Mouse (Mus musculus) gastrocnemius, postnatal 10 days (tissue): Measurements from ENCODE around the gene Kcnc4. TPM values are rescaled to one million over a fixed set of nuclear protein-coding genes. Genes with fewer than 3 reads are reported as not detected.

ENCODE experiments used
- DNase-seq: peaks from one replicate; pipeline ENCODE4 v3.0.0; 2021; ENCODE audit warnings: mixed read lengths
- long read RNA-seq, 2 experiments: library from polyadenylated mRNA; stranded (forward); transcript quantifications; one replicate each; pipeline ENCODE4 v2.0.0; 2021
- total RNA-seq, 2 experiments: library from RNA; stranded (reverse); gene quantifications; 2 replicates each; pipeline ENCODE4 v1.2.3; 2021

The Kcnc4 gene
- 10 to 100 TPM; 53.2 to 59.6 TPM for total RNA-seq
- long read RNA-seq, experiment 1, transcript Kcnc4-201 (4 exons, 3,667 nt) = major isoform, 87 of 157 reads
- long read RNA-seq, experiment 1, partial matches to known transcripts = 8 of 157 reads
- long read RNA-seq, experiment 1, other reads (novel, unspliced or antisense) = 62 of 157 reads
- long read RNA-seq, experiment 2, transcript Kcnc4-201 (4 exons, 3,667 nt) = major isoform, 48 of 90 reads
- long read RNA-seq, experiment 2, partial matches to known transcripts = 4 of 90 reads
- long read RNA-seq, experiment 2, other reads (novel, unspliced or antisense) = 38 of 90 reads

- peak; percentile 45 for DNase-seq
Measured at GRCm38 (mm10) chr3:107459196-107459772, at the start of gene Kcnc4. TSS of gene Kcnc4 (minus strand) at chr3:107459552.

- no peak for DNase-seq
Measured at GRCm38 (mm10) chr3:107508696-107509095, 49.3 kb upstream of the Kcnc4 start.

- DNase-seq = no peak
Measured at GRCm38 (mm10) chr3:107507966-107508365, 48.6 kb upstream of the Kcnc4 start.

GRCm38 (mm10) chr3:107506531-107506930 lies 47.2 kb upstream of the Kcnc4 start:
- no peak for DNase-seq

- no peak for DNase-seq
Measured at GRCm38 (mm10) chr3:107505464-107506367, 46.4 kb upstream of the Kcnc4 start.

- no peak for DNase-seq
Measured at GRCm38 (mm10) chr3:107504542-107504941, 45.2 kb upstream of the Kcnc4 start.

- no peak for DNase-seq
Measured at GRCm38 (mm10) chr3:107503716-107504115, 44.4 kb upstream of the Kcnc4 start.

GRCm38 (mm10) chr3:107501702-107502151 lies 42.4 kb upstream of the Kcnc4 start:
- DNase-seq = no peak

- DNase-seq = no peak
Measured at GRCm38 (mm10) chr3:107500301-107500700, 40.9 kb upstream of the Kcnc4 start.

- no peak for DNase-seq
Measured at GRCm38 (mm10) chr3:107496086-107496850, 36.9 kb upstream of the Kcnc4 start.

- DNase-seq = no peak
Measured at GRCm38 (mm10) chr3:107495524-107495923, 36.2 kb upstream of the Kcnc4 start.

- DNase-seq = peak; percentile 46
Measured at GRCm38 (mm10) chr3:107491459-107491858, 32.1 kb upstream of the Kcnc4 start.

GRCm38 (mm10) chr3:107488637-107489036 lies 29.3 kb upstream of the Kcnc4 start:
- DNase-seq = no peak

GRCm38 (mm10) chr3:107483290-107483689 lies 23.9 kb upstream of the Kcnc4 start:
- DNase-seq = no peak

- no peak for DNase-seq
Measured at GRCm38 (mm10) chr3:107480660-107481059, 21.3 kb upstream of the Kcnc4 start.

GRCm38 (mm10) chr3:107472198-107472597 lies 12.8 kb upstream of the Kcnc4 start:
- peak; percentile 47 for DNase-seq

GRCm38 (mm10) chr3:107469059-107469458 lies 9.7 kb upstream of the Kcnc4 start:
- no peak for DNase-seq

- no peak for DNase-seq
Measured at GRCm38 (mm10) chr3:107468106-107468505, 8.8 kb upstream of the Kcnc4 start.

GRCm38 (mm10) chr3:107466577-107466976 lies 7.2 kb upstream of the Kcnc4 start:
- peak; percentile 79 for DNase-seq

- DNase-seq = peak; percentile 86
Measured at GRCm38 (mm10) chr3:107462160-107462559, 2.8 kb upstream of the Kcnc4 start.

- peak; percentile 24 for DNase-seq
Measured at GRCm38 (mm10) chr3:107459773-107460431, 550 bp upstream of the Kcnc4 start.
